Mouse (Mus musculus): Measurements from ENCODE around the gene Csrp3.

DNA sequence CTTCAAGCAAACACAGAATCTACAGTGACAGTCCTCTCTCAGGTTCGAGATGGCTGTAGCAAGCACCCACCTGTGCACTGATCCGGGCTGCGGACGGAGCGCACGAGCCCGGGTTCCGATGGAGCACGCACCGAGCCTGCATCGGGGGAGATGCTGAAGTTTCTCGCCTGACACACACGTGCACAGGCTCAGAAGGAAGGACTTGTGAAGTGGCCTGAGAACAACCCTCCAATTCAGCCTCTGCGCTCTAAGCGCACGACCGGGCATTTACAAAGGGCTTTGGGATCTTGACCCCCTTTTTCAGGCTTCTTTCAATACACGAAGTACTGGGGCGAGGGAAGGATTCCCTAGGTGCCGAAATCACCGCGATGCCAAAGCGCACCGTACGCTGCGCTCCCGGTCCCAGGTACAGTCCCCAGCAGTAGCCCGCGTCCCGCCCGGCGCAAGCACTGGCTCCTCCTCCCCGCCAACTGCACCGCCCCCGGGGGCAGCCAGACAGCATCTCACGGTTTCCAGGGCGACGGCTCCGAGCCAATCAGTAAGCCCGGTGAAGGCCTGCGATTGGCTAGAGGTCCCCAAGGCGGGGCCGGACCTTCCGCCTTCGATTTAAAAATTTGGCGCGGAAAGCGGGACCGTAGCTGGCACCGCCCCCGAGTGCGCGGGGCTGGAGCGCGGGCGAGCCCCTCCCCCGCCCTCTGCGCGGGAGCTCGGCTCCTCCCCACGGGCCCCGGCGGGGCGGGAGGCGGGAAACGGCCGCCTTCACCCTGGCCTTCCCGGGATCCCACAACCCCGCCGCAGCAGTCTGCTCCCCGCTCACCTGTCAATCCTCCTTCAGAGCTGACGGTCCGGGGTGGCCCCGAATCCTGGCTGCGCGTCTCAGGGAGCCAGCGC lies 33.0 kb upstream of the Csrp3 start:
- TF ChIP-seq CTCF (IDR thresholded peaks at IDR 0.05; ENCODE audit: low read depth, low read length) = no peak
- TF ChIP-seq GATA1 (IDR thresholded peaks at IDR 0.05; ENCODE audit: borderline replicate concordance, low read length) = no peak
- no peak for TF ChIP-seq POLR2AphosphoS5 (IDR thresholded peaks at IDR 0.05; ENCODE audit: insufficient replicate concordance, low read depth, low read length)
- no peak for TF ChIP-seq TAL1 (conservative IDR thresholded peaks at IDR 0.05; ENCODE audit: low read depth, low read length)
